Mouse (Mus musculus) midbrain, embryonic 11.5 days (tissue): ENCODE data around the gene Dock1. TPM values are rescaled to one million over a fixed set of nuclear protein-coding genes. Genes with fewer than 3 reads are reported as not detected.

Experiments used
- ATAC-seq: fragments of 200-750 bp; cut with Nextera tagmentation; 2 replicates; pipeline ENCODE4 v1.8.0; 2017; ENCODE audit warnings: moderate TSS enrichment, moderate library complexity; ENCODE audit not compliant: low FRiP score
- DNase-seq: peaks from one replicate; pipeline ENCODE4 v3.0.0; 2015; ENCODE audit warnings: low spot score; ENCODE audit errors: missing footprints
- H3K27ac ChIP-seq: fragments of 300-500 bp; sonication (generic); 2 replicates; pipeline ENCODE4 v1.5.1; 2014; ENCODE audit warnings: low read depth, low read length
- H3K27me3 ChIP-seq: fragments of 300-500 bp; sonication (generic); 2 replicates; pipeline ENCODE4 v1.6.1; 2014; ENCODE audit warnings: mild to moderate bottlenecking, low read length, moderate library complexity, mixed read lengths; ENCODE audit not compliant: control insufficient read depth, insufficient read depth
- H3K36me3 ChIP-seq: fragments of 300-500 bp; sonication (generic); 2 replicates; pipeline ENCODE4 v1.6.1; 2014; ENCODE audit warnings: mild to moderate bottlenecking, low read length, moderate library complexity, mixed read lengths; ENCODE audit not compliant: control insufficient read depth, insufficient read depth
- H3K4me1 ChIP-seq: fragments of 300-500 bp; sonication (generic); 2 replicates; pipeline ENCODE4 v1.6.1; 2014; ENCODE audit warnings: low read length; ENCODE audit not compliant: control insufficient read depth, insufficient read depth
- H3K4me2 ChIP-seq: fragments of 300-500 bp; sonication (generic); 2 replicates; pipeline ENCODE4 v1.6.1; 2014; ENCODE audit warnings: mild to moderate bottlenecking, moderate library complexity
- H3K4me3 ChIP-seq: fragments of 300-500 bp; sonication (generic); 2 replicates; pipeline ENCODE4 v1.5.1; 2014; ENCODE audit warnings: low read depth, low read length
- H3K9ac ChIP-seq: fragments of 300-500 bp; sonication (generic); 2 replicates; pipeline ENCODE4 v1.6.1; 2014; ENCODE audit warnings: low read length
- H3K9me3 ChIP-seq: fragments of 300-500 bp; sonication (generic); 2 replicates; pipeline ENCODE4 v1.6.1; 2016; ENCODE audit warnings: low read length; ENCODE audit not compliant: control insufficient read depth
- WGBS: fragments of 180-500 bp; shearing (Covaris S2); extraction: QIAGEN DNeasy Blood & Tissue Kit; methylation state at CpG from one replicate; pipeline ENCODE4 v1.1.7; 2014; 5-methylcytosine and 5-hydroxymethylcytosine counted together
- polyA plus RNA-seq: library from polyadenylated mRNA; unstranded; fragments of >200 nt; fragmentation: Nextera tagmentation; extraction: Ambion mirVana; gene quantifications from 2 replicates; pipeline ENCODE4 v1.2.1, GENCODE M21; 2014

Dock1 gene
- polyA plus RNA-seq, 1 experiment from 2014 or later, result 17.6 TPM

- H3K4me2 ChIP-seq, result no peak overlapping the region
- DNase-seq (peak; percentile 59), ATAC-seq (no peak)
- WGBS, result 30% methylated on average over 1 of the region's 1 CpGs
- H3K4me1 ChIP-seq, result no peaks in the 10 kb centered on the region
- no peaks in the 10 kb centered on the region for H3K36me3 ChIP-seq
- no peak overlapping the region for H3K9ac ChIP-seq
- no peaks in the 10 kb centered on the region for H3K27me3 ChIP-seq
- no peaks in the 10 kb centered on the region for H3K9me3 ChIP-seq
- no peak overlapping the region for H3K27ac ChIP-seq
- H3K4me3 ChIP-seq, result no peak overlapping the region
Observed at GRCm38 (mm10) chr7:134821264-134821663, 150.8 kb downstream of the Dock1 start.

DNA sequence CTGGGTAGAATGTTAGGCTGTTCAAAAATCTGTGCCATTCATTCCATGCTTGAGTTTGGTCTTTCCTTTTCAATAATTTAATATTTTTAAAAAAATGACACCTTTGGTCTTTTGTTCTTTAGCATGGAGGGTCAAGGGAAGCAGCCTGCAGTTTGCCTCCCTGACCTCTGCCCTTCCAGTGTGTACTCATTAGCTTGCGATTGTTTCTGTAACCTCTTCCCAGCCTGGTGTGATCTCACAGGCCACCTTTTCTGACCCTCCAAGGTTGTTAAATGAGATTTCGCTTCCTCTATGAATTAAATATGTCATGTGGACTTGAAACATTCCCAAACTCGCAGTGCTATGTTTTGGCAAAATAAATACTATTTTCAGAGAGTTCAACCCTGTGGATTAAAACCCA, 151.6 kb downstream of the Dock1 start:
- Histone ChIP-seq H3K36me3 (no peaks in the 10 kb centered on the region), H3K4me2 (no peak overlapping the region), H3K9me3 (no peaks in the 10 kb centered on the region), H3K27ac (no peak overlapping the region), H3K27me3 (no peaks in the 10 kb centered on the region), H3K9ac (no peak overlapping the region), H3K4me1 (no peaks in the 10 kb centered on the region), H3K4me3 (no peak overlapping the region)
- WGBS, result 76% methylated on average over 3 of the region's 3 CpGs
- no peak for ATAC-seq
- DNase-seq, result peak; percentile 83

DNA sequence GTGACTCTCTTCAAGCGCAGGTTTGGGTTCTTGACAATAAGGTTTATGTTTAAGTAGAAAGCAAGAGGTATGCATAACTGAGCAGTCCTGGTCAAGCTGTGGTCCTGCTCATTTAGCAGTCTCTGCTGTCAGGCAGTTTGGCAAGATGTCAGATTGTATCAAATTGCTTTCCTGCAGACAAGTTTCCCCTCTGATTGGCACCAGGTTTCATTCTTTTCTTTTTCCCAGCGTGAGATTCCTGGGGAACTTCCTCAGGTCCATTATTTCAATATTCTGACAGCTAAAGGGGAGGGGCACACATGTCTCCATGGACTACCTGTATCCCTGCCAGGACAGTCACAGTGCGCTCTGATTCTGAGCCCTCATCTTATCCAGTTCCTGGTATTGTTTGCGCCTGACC, 153.4 kb downstream of the Dock1 start:
- ATAC-seq (no peak), DNase-seq (no peak)
- no peaks in the 10 kb centered on the region for H3K4me1 ChIP-seq
- no peak overlapping the region for H3K27ac ChIP-seq
- H3K4me2 ChIP-seq, result no peak overlapping the region
- no peak overlapping the region for H3K9ac ChIP-seq
- no peaks in the 10 kb centered on the region for H3K9me3 ChIP-seq
- no peaks in the 10 kb centered on the region for H3K27me3 ChIP-seq
- no peak overlapping the region for H3K4me3 ChIP-seq
- WGBS, result 82% methylated on average over 4 of the region's 4 CpGs
- no peaks in the 10 kb centered on the region for H3K36me3 ChIP-seq

GRCm38 (mm10) chr7:134840066-134840465, 169.6 kb downstream of the Dock1 start:
- Histone ChIP-seq H3K4me2 (no peak overlapping the region), H3K4me3 (no peak overlapping the region), H3K27ac (no peak overlapping the region), H3K9ac (no peak overlapping the region), H3K27me3 (no peaks in the 10 kb centered on the region), H3K4me1 (no peaks in the 10 kb centered on the region), H3K36me3 (no peaks in the 10 kb centered on the region), H3K9me3 (no peaks in the 10 kb centered on the region)
- WGBS, result 77% methylated on average over 2 of the region's 2 CpGs
- ATAC-seq (no peak), DNase-seq (no peak)

DNA sequence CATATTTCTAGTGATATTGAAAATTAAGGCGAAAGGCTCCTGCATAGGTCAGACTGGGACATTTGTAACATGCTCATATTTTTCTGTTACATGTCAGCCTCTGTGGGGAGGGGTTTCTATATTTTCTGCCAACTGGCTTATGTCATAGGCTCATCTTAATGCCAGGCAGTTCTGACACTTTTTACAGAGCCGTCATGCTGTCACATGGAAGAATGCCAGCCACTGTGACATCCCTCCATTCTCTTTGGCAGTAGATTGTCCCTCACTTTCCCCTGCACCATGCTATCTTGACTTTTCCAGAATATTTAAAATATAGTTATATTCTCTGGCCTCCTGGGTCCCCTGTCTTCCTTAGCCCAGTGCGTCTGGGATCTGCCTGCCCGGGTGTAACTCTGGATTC, 172.3 kb downstream of the Dock1 start:
- no peak overlapping the region for H3K27ac ChIP-seq
- DNase-seq (no peak), ATAC-seq (no peak)
- no peaks in the 10 kb centered on the region for H3K27me3 ChIP-seq
- H3K9me3 ChIP-seq, result no peaks in the 10 kb centered on the region
- no peak overlapping the region for H3K4me2 ChIP-seq
- H3K36me3 ChIP-seq, result no peaks in the 10 kb centered on the region
- H3K9ac ChIP-seq, result no peak overlapping the region
- WGBS, result 90% methylated on average over 4 of the region's 4 CpGs
- no peak overlapping the region for H3K4me3 ChIP-seq
- no peaks in the 10 kb centered on the region for H3K4me1 ChIP-seq

- Histone ChIP-seq H3K9ac (no peak overlapping the region), H3K4me3 (no peak overlapping the region), H3K4me2 (no peak overlapping the region), H3K36me3 (no peaks in the 10 kb centered on the region), H3K9me3 (no peaks in the 10 kb centered on the region), H3K27me3 (no peaks in the 10 kb centered on the region), H3K27ac (no peak overlapping the region), H3K4me1 (no peaks in the 10 kb centered on the region)
- WGBS, result 83% methylated on average over 6 of the region's 6 CpGs
- DNase-seq (no peak), ATAC-seq (0 out of 2 replicates have a peak, but pooled peaks have one; percentile 22)
Observed at GRCm38 (mm10) chr7:134862000-134862399, 191.5 kb downstream of the Dock1 start.

GRCm38 (mm10) chr7:134864175-134864574, 193.7 kb downstream of the Dock1 start:
- H3K9me3 ChIP-seq, result no peaks in the 10 kb centered on the region
- no peaks in the 10 kb centered on the region for H3K4me1 ChIP-seq
- ATAC-seq (no peak), DNase-seq (peak; percentile 92)
- H3K9ac ChIP-seq, result no peak overlapping the region
- H3K36me3 ChIP-seq, result no peaks in the 10 kb centered on the region
- no peak overlapping the region for H3K4me2 ChIP-seq
- no peak overlapping the region for H3K4me3 ChIP-seq
- 74% methylated on average over 2 of the region's 2 CpGs for WGBS
- no peak overlapping the region for H3K27ac ChIP-seq
- H3K27me3 ChIP-seq, result no peaks in the 10 kb centered on the region

- no peak for DNase-seq
- Histone ChIP-seq H3K4me3 (no peak overlapping the region), H3K4me2 (no peak overlapping the region), H3K27me3 (no peaks in the 10 kb centered on the region), H3K9ac (no peak overlapping the region), H3K4me1 (no peaks in the 10 kb centered on the region), H3K9me3 (no peaks in the 10 kb centered on the region), H3K27ac (no peak overlapping the region), H3K36me3 (no peaks in the 10 kb centered on the region)
- WGBS, result 82% methylated on average over 3 of the region's 3 CpGs
- ATAC-seq, result no peak
Observed at GRCm38 (mm10) chr7:134872511-134872910, 202.1 kb downstream of the Dock1 start.

GRCm38 (mm10) chr7:134872981-134873380, 202.5 kb downstream of the Dock1 start:
- Histone ChIP-seq H3K27ac (no peak overlapping the region), H3K4me3 (no peak overlapping the region), H3K9ac (no peak overlapping the region), H3K4me1 (no peaks in the 10 kb centered on the region), H3K36me3 (no peaks in the 10 kb centered on the region), H3K27me3 (no peaks in the 10 kb centered on the region), H3K9me3 (no peaks in the 10 kb centered on the region), H3K4me2 (no peak overlapping the region)
- DNase-seq (peak; percentile 39), ATAC-seq (no peak)
- WGBS, result 89% methylated on average over 7 of the region's 7 CpGs

GRCm38 (mm10) chr7:134878985-134879384, 208.5 kb downstream of the Dock1 start:
- peak; percentile 85 for DNase-seq
- peaks cover 9% of the 10 kb centered on the region for H3K4me1 ChIP-seq
- no peak overlapping the region for H3K9ac ChIP-seq
- 28% methylated on average over 6 of the region's 6 CpGs for WGBS
- no peak overlapping the region for H3K4me3 ChIP-seq
- no peaks in the 10 kb centered on the region for H3K36me3 ChIP-seq
- H3K9me3 ChIP-seq, result no peaks in the 10 kb centered on the region
- no peak overlapping the region for H3K4me2 ChIP-seq
- no peaks in the 10 kb centered on the region for H3K27me3 ChIP-seq
- ATAC-seq, result peak; percentile 79
- no peak overlapping the region; the same call in 1 of the 2 replicates for H3K27ac ChIP-seq
